Mouse (Mus musculus): ENCODE results near the gene Fasl. TPM values are rescaled to one million over a fixed set of nuclear protein-coding genes. Genes with fewer than 3 reads are reported as not detected.

Gene Fasl
- polyA plus RNA-seq, 1 experiment, result 0.43 TPM

- TF ChIP-seq POLR2A (IDR thresholded peaks at IDR 0.05; ENCODE audit: control insufficient read depth, low read depth, low read length), result no peak
- no peak for TF ChIP-seq CTCF (IDR thresholded peaks at IDR 0.05; ENCODE audit: control insufficient read depth, insufficient read depth, insufficient replicate concordance, low read depth, low read length)
- no peak overlapping the region for H3K27ac ChIP-seq (ENCODE audit: control insufficient read depth, insufficient read depth, low read depth, low read length)
- H3K36me3 ChIP-seq (ENCODE audit: control insufficient read depth, insufficient read depth, low read length), result no peaks in the 10 kb centered on the region
- no peak overlapping the region for H3K4me3 ChIP-seq (ENCODE audit: control insufficient read depth, low read depth, low read length)
- peaks cover under 1% of the 10 kb centered on the region; the same call in 1 of the 2 replicates for H3K4me1 ChIP-seq (ENCODE audit: control insufficient read depth, insufficient read depth, low read length)
- no peaks in the 10 kb centered on the region for H3K27me3 ChIP-seq (ENCODE audit: control insufficient read depth, insufficient read depth, low read length)
These were observed 26.7 kb downstream of the Fasl start for GRCm38 (mm10) chr1:161761556-161761955.

GRCm38 (mm10) chr1:161756547-161756946, 31.7 kb downstream of the Fasl start:
- Histone ChIP-seq H3K27ac (ENCODE audit: control insufficient read depth, insufficient read depth, low read depth, low read length) (no peak overlapping the region), H3K27me3 (ENCODE audit: control insufficient read depth, insufficient read depth, low read length) (no peaks in the 10 kb centered on the region), H3K4me1 (ENCODE audit: control insufficient read depth, insufficient read depth, low read length) (no peaks in the 10 kb centered on the region), H3K36me3 (ENCODE audit: control insufficient read depth, insufficient read depth, low read length) (no peaks in the 10 kb centered on the region), H3K4me3 (ENCODE audit: control insufficient read depth, low read depth, low read length) (no peak overlapping the region)
- TF ChIP-seq CTCF (IDR thresholded peaks at IDR 0.05; ENCODE audit: control insufficient read depth, insufficient read depth, insufficient replicate concordance, low read depth, low read length) (no peak), POLR2A (IDR thresholded peaks at IDR 0.05; ENCODE audit: control insufficient read depth, low read depth, low read length) (no peak)

GRCm38 (mm10) chr1:161751311-161751710, 37.0 kb downstream of the Fasl start:
- TF ChIP-seq POLR2A (IDR thresholded peaks at IDR 0.05; ENCODE audit: control insufficient read depth, low read depth, low read length) (no peak), CTCF (IDR thresholded peaks at IDR 0.05; ENCODE audit: control insufficient read depth, insufficient read depth, insufficient replicate concordance, low read depth, low read length) (no peak)
- no peaks in the 10 kb centered on the region for H3K27me3 ChIP-seq (ENCODE audit: control insufficient read depth, insufficient read depth, low read length)
- peaks cover 2% of the 10 kb centered on the region; the same call in 1 of the 2 replicates for H3K4me1 ChIP-seq (ENCODE audit: control insufficient read depth, insufficient read depth, low read length)
- H3K27ac ChIP-seq (ENCODE audit: control insufficient read depth, insufficient read depth, low read depth, low read length), result no peak overlapping the region
- no peaks in the 10 kb centered on the region for H3K36me3 ChIP-seq (ENCODE audit: control insufficient read depth, insufficient read depth, low read length)
- H3K4me3 ChIP-seq (ENCODE audit: control insufficient read depth, low read depth, low read length), result no peak overlapping the region

GRCm38 (mm10) chr1:161750471-161751041, 37.7 kb downstream of the Fasl start:
- no peaks in the 10 kb centered on the region for H3K27me3 ChIP-seq (ENCODE audit: control insufficient read depth, insufficient read depth, low read length)
- no peak overlapping the region for H3K27ac ChIP-seq (ENCODE audit: control insufficient read depth, insufficient read depth, low read depth, low read length)
- no peaks in the 10 kb centered on the region for H3K36me3 ChIP-seq (ENCODE audit: control insufficient read depth, insufficient read depth, low read length)
- H3K4me3 ChIP-seq (ENCODE audit: control insufficient read depth, low read depth, low read length), result no peak overlapping the region
- H3K4me1 ChIP-seq (ENCODE audit: control insufficient read depth, insufficient read depth, low read length), result peaks cover 6% of the 10 kb centered on the region
- TF ChIP-seq POLR2A (IDR thresholded peaks at IDR 0.05; ENCODE audit: control insufficient read depth, low read depth, low read length), result no peak
- no peak for TF ChIP-seq CTCF (IDR thresholded peaks at IDR 0.05; ENCODE audit: control insufficient read depth, insufficient read depth, insufficient replicate concordance, low read depth, low read length)

- Histone ChIP-seq H3K36me3 (ENCODE audit: control insufficient read depth, insufficient read depth, low read length) (no peaks in the 10 kb centered on the region), H3K4me3 (ENCODE audit: control insufficient read depth, low read depth, low read length) (no peak overlapping the region), H3K27ac (ENCODE audit: control insufficient read depth, insufficient read depth, low read depth, low read length) (no peak overlapping the region), H3K27me3 (ENCODE audit: control insufficient read depth, insufficient read depth, low read length) (no peaks in the 10 kb centered on the region), H3K4me1 (ENCODE audit: control insufficient read depth, insufficient read depth, low read length) (peaks cover 6% of the 10 kb centered on the region)
- no peak for TF ChIP-seq CTCF (IDR thresholded peaks at IDR 0.05; ENCODE audit: control insufficient read depth, insufficient read depth, insufficient replicate concordance, low read depth, low read length)
- no peak for TF ChIP-seq POLR2A (IDR thresholded peaks at IDR 0.05; ENCODE audit: control insufficient read depth, low read depth, low read length)
These were observed 39.6 kb downstream of the Fasl start for GRCm38 (mm10) chr1:161748685-161749084.

- no peak overlapping the region for H3K4me3 ChIP-seq (ENCODE audit: control insufficient read depth, low read depth, low read length)
- TF ChIP-seq POLR2A (IDR thresholded peaks at IDR 0.05; ENCODE audit: control insufficient read depth, low read depth, low read length) (no peak), CTCF (IDR thresholded peaks at IDR 0.05; ENCODE audit: control insufficient read depth, insufficient read depth, insufficient replicate concordance, low read depth, low read length) (peak; percentile 31; the same call in 1 of the 2 replicates)
- H3K4me1 ChIP-seq (ENCODE audit: control insufficient read depth, insufficient read depth, low read length), result peaks cover 6% of the 10 kb centered on the region
- no peak overlapping the region; the same call in 1 of the 2 replicates for H3K27ac ChIP-seq (ENCODE audit: control insufficient read depth, insufficient read depth, low read depth, low read length)
- no peaks in the 10 kb centered on the region for H3K36me3 ChIP-seq (ENCODE audit: control insufficient read depth, insufficient read depth, low read length)
- no peaks in the 10 kb centered on the region for H3K27me3 ChIP-seq (ENCODE audit: control insufficient read depth, insufficient read depth, low read length)
These were observed 40.2 kb downstream of the Fasl start for GRCm38 (mm10) chr1:161748138-161748537.

GRCm38 (mm10) chr1:161746542-161747302, 41.6 kb downstream of the Fasl start:
- no peaks in the 10 kb centered on the region for H3K36me3 ChIP-seq (ENCODE audit: control insufficient read depth, insufficient read depth, low read length)
- no peaks in the 10 kb centered on the region for H3K27me3 ChIP-seq (ENCODE audit: control insufficient read depth, insufficient read depth, low read length)
- no peak overlapping the region for H3K27ac ChIP-seq (ENCODE audit: control insufficient read depth, insufficient read depth, low read depth, low read length)
- TF ChIP-seq CTCF (IDR thresholded peaks at IDR 0.05; ENCODE audit: control insufficient read depth, insufficient read depth, insufficient replicate concordance, low read depth, low read length) (no peak), POLR2A (IDR thresholded peaks at IDR 0.05; ENCODE audit: control insufficient read depth, low read depth, low read length) (no peak)
- no peak overlapping the region; the same call in 1 of the 2 replicates for H3K4me3 ChIP-seq (ENCODE audit: control insufficient read depth, low read depth, low read length)
- H3K4me1 ChIP-seq (ENCODE audit: control insufficient read depth, insufficient read depth, low read length), result peaks cover 6% of the 10 kb centered on the region

Measured in testis, adult 2 months (tissue).